Mouse (Mus musculus): ENCODE results near the gene Pttg1.

Gene Pttg1

DNA sequence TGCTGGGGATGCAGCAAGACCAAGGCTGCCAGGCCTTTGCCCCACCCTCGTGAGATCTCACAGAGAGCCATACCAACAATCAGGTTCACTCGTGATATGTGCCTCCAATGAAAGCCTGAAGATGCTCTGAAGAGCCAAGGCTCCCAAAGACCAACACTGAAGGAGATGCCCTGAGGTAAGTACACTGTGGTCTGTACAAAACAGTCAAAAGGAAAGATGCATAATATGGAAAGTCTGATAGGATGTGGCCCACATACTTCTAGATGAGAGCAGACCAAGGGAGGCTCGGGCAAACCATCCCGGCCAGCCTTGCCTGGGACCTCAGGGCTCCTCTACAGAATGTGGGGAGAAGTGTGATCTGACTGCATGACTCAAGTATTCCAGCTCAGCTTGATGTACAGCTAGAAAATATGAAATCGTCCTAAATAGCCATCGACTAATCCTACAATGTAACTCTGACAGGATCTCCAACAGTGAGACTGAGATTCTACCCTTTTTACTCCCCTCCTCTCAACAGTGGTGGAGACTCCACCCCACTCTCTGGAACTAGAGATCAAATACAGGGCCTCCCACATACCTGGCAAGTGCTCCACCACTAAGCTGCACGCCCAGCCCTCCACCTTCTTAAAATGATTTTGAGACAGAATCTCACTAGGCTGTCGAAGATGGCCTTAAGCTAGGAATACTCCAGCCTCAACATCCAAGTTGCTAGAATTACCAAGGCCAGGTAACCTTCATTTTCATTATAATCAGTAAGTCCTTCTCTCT, 48.8 kb downstream of the Pttg1 start:
- CTCF ChIA-PET: interaction anchor here (0.6 kb wide), 1 partner anchor 10 kb away, joined by 3 read pairs; no protein-coding TSS in a partner anchor

DNA sequence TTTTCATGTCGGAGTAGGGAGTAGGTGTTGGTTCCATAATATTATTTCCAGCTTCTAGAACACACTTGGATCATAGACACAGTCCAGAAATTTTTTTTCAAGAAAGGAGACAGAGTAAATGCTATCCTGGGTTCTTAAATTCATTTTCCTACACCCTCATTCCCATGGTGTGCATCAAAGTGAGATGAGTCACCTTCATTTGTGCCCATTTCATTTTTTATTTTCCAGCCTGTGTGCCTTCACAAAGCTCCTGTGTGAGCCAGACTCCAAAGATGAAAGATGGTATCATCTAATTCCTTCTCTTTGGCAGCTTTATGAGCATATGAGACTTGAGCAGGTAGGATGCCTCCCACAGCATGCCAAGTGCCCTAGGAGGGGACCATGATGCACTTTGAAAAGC, 49.5 kb downstream of the Pttg1 start:
- CTCF ChIA-PET: no interaction called here

DNA sequence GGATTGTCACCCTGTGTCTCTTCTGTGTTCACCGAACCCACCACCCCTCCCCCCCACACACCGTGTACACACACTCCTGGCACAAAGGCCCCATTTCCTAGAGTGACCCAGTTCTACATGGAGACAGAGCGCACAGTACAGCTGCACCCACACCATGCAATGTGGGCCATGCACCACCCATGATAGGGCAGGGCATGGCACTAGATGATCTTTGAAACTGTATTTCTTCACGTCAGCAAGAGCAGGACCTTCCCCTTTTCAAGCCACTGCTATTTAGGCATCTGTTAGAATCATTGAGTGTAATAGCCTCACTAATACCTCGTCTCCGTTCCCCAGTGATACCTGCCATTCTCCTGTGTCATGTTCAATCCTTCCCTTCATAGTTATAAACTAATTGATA, 51.1 kb downstream of the Pttg1 start:
- CTCF ChIA-PET: no interaction called here

DNA sequence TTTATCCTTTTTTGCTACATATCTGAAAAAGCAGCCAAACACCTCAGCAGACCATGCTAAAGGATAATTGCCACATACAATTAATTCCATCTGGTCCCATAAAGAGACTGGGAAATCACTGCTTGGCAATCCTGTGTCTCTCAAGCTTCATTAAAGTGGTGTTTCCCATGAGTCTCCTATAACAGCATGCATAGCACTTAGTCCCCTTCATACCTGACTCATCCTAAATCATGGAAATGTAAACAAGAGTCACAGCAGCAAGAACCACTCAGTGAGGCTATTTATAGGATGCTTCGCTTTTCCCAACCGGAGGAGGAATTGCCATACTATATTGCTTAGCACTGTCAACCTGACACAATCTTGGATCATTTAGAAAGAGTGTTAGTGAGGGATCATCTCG, 52.7 kb downstream of the Pttg1 start:
- CTCF ChIA-PET: no interaction called here

DNA sequence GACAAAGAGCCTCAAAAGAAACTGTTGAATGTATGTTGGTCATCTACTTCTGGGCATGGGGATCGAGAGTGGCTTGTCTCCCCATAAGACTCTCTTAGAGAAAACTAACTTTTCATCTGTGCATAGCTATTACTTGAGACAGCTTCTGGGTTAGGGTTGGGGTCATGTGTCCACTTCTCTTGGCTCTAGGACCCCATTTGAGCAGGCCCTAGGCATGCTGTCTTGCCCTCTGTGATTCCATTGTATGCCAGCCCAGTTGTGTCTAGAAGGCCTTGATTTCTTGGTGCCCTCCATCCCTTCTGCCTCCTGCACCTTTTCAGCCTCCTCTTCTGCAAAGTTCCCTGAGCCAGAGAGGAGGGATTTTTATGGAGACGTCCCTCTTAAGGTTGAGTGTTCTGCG, 54.2 kb downstream of the Pttg1 start:
- CTCF ChIA-PET: no interaction called here
